Mouse (Mus musculus): ENCODE measurements at regions not wholly inside any gene's neighbourhood (a gene's known extent, or its start where the extent isn't known, plus 50 kb on each side); places are given as distances from the start of the nearest gene placed in this dataset.

- Histone ChIP-seq H3K27me3 (replicated peaks; ENCODE audit: control insufficient read depth, insufficient read depth, low read length) (no peaks in the 10 kb centered on the region), H3K4me1 (replicated peaks; ENCODE audit: control insufficient read depth, insufficient read depth, low read length) (no peaks in the 10 kb centered on the region), H3K27ac (ENCODE audit: low read length) (no peak overlapping the region), H3K9me3 (ENCODE audit: control insufficient read depth, low read length) (no peaks in the 10 kb centered on the region), H3K4me3 (replicated peaks; ENCODE audit: low read length) (no peak overlapping the region), H3K36me3 (ENCODE audit: control insufficient read depth, insufficient read depth) (no peaks in the 10 kb centered on the region), H3K4me2 (ENCODE audit: low read length) (no peak overlapping the region), H3K9ac (replicated peaks; ENCODE audit: low read depth, low read length) (no peak overlapping the region)
- no peak for ATAC-seq
- WGBS = 84% methylated on average over 4 of the region's 4 CpGs
These were observed 809.9 kb downstream of the Gbe1 start for GRCm38 (mm10) chr16:71123616-71124015.

DNA sequence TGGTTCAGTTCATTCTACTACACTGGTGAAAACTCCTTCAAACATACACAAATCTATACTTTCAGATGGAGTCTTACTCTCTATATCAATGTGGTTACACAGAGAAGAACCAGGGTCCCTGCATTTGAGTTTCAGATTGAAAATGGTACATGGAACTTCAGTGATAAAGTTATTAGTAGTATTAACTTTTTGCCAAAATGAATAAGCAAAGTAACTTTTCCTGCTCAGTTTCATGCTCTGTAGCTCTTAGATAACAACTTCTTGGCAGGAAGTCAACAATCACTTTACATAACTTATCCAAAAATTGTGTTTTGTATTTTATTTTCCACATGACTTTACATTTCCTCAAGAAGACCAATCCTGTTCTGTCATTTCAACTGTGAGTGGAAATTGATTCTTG, 819.1 kb downstream of the Gbe1 start:
- Histone ChIP-seq H3K4me3 (replicated peaks; ENCODE audit: low read length) (no peak overlapping the region), H3K27me3 (replicated peaks; ENCODE audit: control insufficient read depth, insufficient read depth, low read length) (no peaks in the 10 kb centered on the region), H3K4me2 (ENCODE audit: low read length) (no peak overlapping the region), H3K36me3 (ENCODE audit: control insufficient read depth, insufficient read depth) (no peaks in the 10 kb centered on the region), H3K4me1 (replicated peaks; ENCODE audit: control insufficient read depth, insufficient read depth, low read length) (no peaks in the 10 kb centered on the region), H3K9me3 (ENCODE audit: control insufficient read depth, low read length) (no peaks in the 10 kb centered on the region), H3K27ac (ENCODE audit: low read length) (no peak overlapping the region), H3K9ac (replicated peaks; ENCODE audit: low read depth, low read length) (no peak overlapping the region)
- no peak for ATAC-seq

GRCm38 (mm10) chr16:71138668-71139067, 824.9 kb downstream of the Gbe1 start:
- H3K27ac ChIP-seq (ENCODE audit: low read length) = no peak overlapping the region

More at GRCm38 (mm10) chr16:71138668-71139067, 824.9 kb downstream of the Gbe1 start:
- Histone ChIP-seq H3K9ac (replicated peaks; ENCODE audit: low read depth, low read length) (no peak overlapping the region), H3K9me3 (ENCODE audit: control insufficient read depth, low read length) (no peaks in the 10 kb centered on the region), H3K27me3 (replicated peaks; ENCODE audit: control insufficient read depth, insufficient read depth, low read length) (no peaks in the 10 kb centered on the region), H3K4me2 (ENCODE audit: low read length) (no peak overlapping the region), H3K4me1 (replicated peaks; ENCODE audit: control insufficient read depth, insufficient read depth, low read length) (no peaks in the 10 kb centered on the region), H3K4me3 (replicated peaks; ENCODE audit: low read length) (no peak overlapping the region), H3K36me3 (ENCODE audit: control insufficient read depth, insufficient read depth) (no peaks in the 10 kb centered on the region)
- 73% methylated on average over 3 of the region's 3 CpGs for WGBS
- no peak for ATAC-seq
